Mouse (Mus musculus) hindbrain, embryonic 11.5 days (tissue): ENCODE measurements around the gene Vsig8. TPM values are rescaled to one million over a fixed set of nuclear protein-coding genes. Genes with fewer than 3 reads are reported as not detected.

Source experiments
- ATAC-seq: fragments of 200-750 bp; cut with Nextera tagmentation; 2 replicates; pipeline ENCODE4 v1.8.0; 2017; ENCODE audit warnings: mild to moderate bottlenecking, moderate TSS enrichment, moderate library complexity; ENCODE audit not compliant: low FRiP score
- DNase-seq: peaks from one replicate; pipeline ENCODE4 v3.0.0-alpha.2; 2015; ENCODE audit warnings: low spot score
- H3K27ac ChIP-seq: fragments of 300-500 bp; sonication (generic); 2 replicates; pipeline ENCODE4 v1.5.1; 2014; ENCODE audit warnings: mild to moderate bottlenecking, low read depth, low read length
- H3K27me3 ChIP-seq: fragments of 300-500 bp; sonication (generic); 2 replicates; pipeline ENCODE4 v1.6.1; 2014; ENCODE audit warnings: mild to moderate bottlenecking, low read length, moderate library complexity, mixed read lengths; ENCODE audit not compliant: control insufficient read depth, insufficient read depth
- H3K36me3 ChIP-seq: fragments of 300-500 bp; sonication (generic); 2 replicates; pipeline ENCODE4 v1.6.1; 2014; ENCODE audit warnings: mild to moderate bottlenecking, low read length, moderate library complexity, mixed read lengths; ENCODE audit not compliant: control insufficient read depth, insufficient read depth
- H3K4me1 ChIP-seq: fragments of 300-500 bp; sonication (generic); replicated peaks from 2 replicates; pipeline ENCODE4 v1.6.1; 2014; ENCODE audit warnings: low read length, mixed read lengths; ENCODE audit not compliant: control insufficient read depth, insufficient read depth
- H3K4me2 ChIP-seq: fragments of 300-500 bp; sonication (generic); replicated peaks from 2 replicates; pipeline ENCODE4 v1.6.1; 2014; ENCODE audit warnings: mild to moderate bottlenecking, low read depth, low read length
- H3K4me3 ChIP-seq: fragments of 300-500 bp; sonication (generic); 2 replicates; pipeline ENCODE4 v1.5.1; 2014; ENCODE audit warnings: low read depth, low read length
- H3K9ac ChIP-seq: fragments of 300-500 bp; sonication (generic); 2 replicates; pipeline ENCODE4 v1.6.1; 2014; ENCODE audit warnings: low read depth, low read length
- H3K9me3 ChIP-seq: fragments of 300-500 bp; sonication (generic); 2 replicates; pipeline ENCODE4 v1.6.1; 2016; ENCODE audit warnings: low read length; ENCODE audit not compliant: control insufficient read depth
- WGBS: fragments of 180-500 bp; shearing (Covaris S2); extraction: QIAGEN DNeasy Blood & Tissue Kit; methylation state at CpG from one replicate; pipeline ENCODE4 v1.1.7; 2014; 5-methylcytosine and 5-hydroxymethylcytosine counted together
- polyA plus RNA-seq: library from polyadenylated mRNA; unstranded; fragments of >200 nt; fragmentation: Nextera tagmentation; extraction: Ambion mirVana; gene quantifications from 2 replicates; pipeline ENCODE4 v1.2.1, GENCODE M21; 2014

Vsig8 gene
- polyA plus RNA-seq, 1 experiment from 2014 or later, result not detected

DNA sequence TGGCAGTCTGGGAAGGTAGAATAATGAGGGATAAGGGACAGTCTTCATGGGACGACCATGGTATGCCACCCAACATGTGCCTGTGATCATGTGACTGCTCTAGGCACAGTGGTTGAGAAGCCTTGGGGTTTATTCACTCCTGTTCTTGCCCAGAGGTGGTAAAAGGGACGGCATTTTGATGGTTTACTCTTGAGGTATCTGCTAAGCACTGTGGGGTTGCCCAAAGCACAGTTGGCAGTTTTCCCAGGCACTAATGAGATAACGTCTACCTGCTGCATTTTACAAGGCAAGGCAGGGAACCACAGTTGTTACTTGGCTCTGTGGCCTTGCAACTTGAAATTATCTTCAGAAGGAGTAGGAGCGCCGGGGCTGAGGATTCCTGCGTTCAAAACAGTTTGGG is 15.9 kb upstream of the Vsig8 start:
- Histone ChIP-seq H3K4me1 (no peaks in the 10 kb centered on the region), H3K4me3 (no peak overlapping the region), H3K27ac (no peak overlapping the region), H3K4me2 (no peak overlapping the region), H3K9ac (no peak overlapping the region), H3K27me3 (no peaks in the 10 kb centered on the region), H3K9me3 (no peaks in the 10 kb centered on the region), H3K36me3 (no peaks in the 10 kb centered on the region)
- ATAC-seq, result no peak
- 72% methylated on average over 6 of the region's 6 CpGs for WGBS
- no peak for DNase-seq

DNA sequence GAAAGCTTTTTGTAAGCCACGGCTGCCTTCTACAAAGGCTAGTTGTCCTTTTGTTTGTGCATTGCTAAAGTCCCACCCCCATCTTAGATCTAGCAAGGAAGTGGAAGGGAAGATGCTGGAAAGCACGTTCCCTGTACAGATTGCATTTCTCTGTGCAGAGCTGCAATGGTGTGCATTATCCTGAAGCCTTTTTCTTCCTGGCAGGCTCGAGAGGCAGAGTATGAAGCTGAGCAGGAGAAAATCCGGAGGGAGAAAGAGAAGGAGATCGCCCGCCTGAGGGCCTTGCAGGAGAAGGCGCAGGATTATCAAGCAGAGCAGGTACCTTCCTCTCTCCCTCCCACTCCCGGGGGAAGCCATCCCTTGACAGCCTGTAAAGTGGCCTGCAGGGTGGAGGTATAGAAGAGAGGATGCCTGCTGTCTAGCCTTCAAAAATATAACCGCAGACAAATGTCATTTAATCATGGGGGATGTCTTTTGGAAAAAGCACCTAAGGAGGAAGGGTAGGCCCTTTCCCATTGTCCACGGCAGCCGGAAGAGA is 15.4 kb upstream of the Vsig8 start:
- H3K36me3 ChIP-seq, result no peaks in the 10 kb centered on the region
- H3K4me2 ChIP-seq, result no peak overlapping the region
- H3K27ac ChIP-seq, result no peak overlapping the region
- H3K4me3 ChIP-seq, result no peak overlapping the region
- no peaks in the 10 kb centered on the region for H3K27me3 ChIP-seq
- whole genome bisulfite sequencing, result 57% methylated on average over 11 of the region's 11 CpGs
- H3K9ac ChIP-seq, result no peak overlapping the region
- no peaks in the 10 kb centered on the region for H3K9me3 ChIP-seq
- no peaks in the 10 kb centered on the region for H3K4me1 ChIP-seq
- no peak for DNase-seq
- no peak for ATAC-seq

DNA sequence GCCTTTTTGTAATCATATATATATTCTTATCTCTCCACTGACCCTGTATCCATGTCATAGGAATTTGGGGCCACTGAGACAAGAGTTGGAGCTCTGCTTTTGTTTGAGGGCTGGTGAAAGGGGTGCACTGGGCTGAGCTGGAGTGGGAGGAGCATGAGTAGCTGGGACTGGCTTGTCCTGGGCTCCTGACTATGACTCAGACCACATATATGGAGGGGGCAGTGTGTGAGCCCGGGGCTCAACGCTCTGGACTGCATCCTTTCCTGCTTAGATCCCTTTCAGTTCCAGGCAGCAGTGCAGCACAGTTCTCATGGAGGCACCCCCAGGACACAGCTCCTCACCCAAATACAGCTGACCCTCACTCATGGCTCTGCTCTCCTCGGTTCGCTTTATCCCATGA is 9.7 kb upstream of the Vsig8 start:
- H3K4me3 ChIP-seq, result no peak overlapping the region
- DNase-seq, result no peak
- H3K4me1 ChIP-seq, result no peaks in the 10 kb centered on the region; the same call in 1 of the 2 replicates
- H3K36me3 ChIP-seq, result no peaks in the 10 kb centered on the region
- H3K27me3 ChIP-seq, result no peaks in the 10 kb centered on the region
- H3K27ac ChIP-seq, result no peak overlapping the region
- WGBS, result 88% methylated on average over 4 of the region's 4 CpGs
- H3K4me2 ChIP-seq, result no peak overlapping the region
- no peaks in the 10 kb centered on the region for H3K9me3 ChIP-seq
- ATAC-seq, result no peak
- no peak overlapping the region for H3K9ac ChIP-seq

DNA sequence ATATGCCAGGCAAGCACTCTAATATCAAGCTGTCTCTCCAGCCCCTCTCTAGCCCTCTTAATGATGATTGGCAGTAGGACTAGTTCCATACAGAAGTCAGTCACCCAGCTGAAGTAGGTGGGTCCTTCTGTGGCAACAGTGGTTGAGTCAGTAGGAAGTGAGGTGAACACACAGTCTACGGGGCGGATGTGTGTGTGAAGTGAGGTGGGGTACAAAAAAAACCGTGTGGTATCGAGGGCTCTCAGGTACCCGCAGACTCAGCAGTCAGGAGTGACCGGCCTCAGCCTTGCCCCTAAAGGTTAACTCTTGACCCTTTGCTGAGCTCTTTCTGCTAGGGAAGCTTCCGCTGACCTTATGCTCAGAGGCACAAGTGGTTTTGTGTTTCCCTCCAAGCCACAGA is 7.2 kb upstream of the Vsig8 start:
- no peaks in the 10 kb centered on the region; the same call in 1 of the 2 replicates for H3K4me1 ChIP-seq
- H3K4me3 ChIP-seq, result no peak overlapping the region
- H3K4me2 ChIP-seq, result no peak overlapping the region
- H3K27me3 ChIP-seq, result 0 out of 2 replicates have a peak, but pooled peaks cover 2% of the 10 kb centered on the region
- DNase-seq, result no peak
- H3K36me3 ChIP-seq, result no peaks in the 10 kb centered on the region
- 43% methylated on average over 7 of the region's 7 CpGs for WGBS
- H3K27ac ChIP-seq, result no peak overlapping the region
- no peak overlapping the region for H3K9ac ChIP-seq
- no peak for ATAC-seq
- no peaks in the 10 kb centered on the region for H3K9me3 ChIP-seq

DNA sequence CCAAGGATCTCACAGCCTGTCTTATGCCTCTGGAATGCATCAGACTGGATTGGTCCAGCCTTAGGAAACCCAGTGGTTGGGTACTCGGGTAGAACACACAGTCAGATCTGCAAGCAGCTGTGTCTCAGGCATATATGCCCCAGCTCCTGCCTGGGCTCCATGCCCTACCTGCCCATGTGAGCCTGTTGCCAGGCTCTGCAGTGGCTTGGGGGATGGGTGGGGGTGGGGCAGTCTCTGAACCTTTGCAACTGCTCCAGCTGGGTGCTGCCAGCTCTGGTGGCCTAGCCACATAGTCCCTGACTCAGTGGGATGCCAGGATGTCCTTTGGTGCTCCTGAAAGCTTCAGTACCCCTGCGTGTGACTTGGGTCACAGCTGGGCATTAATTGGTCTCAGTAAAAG is 6.4 kb upstream of the Vsig8 start:
- no peaks in the 10 kb centered on the region for H3K36me3 ChIP-seq
- ATAC-seq (no peak), DNase-seq (no peak)
- H3K4me3 ChIP-seq, result no peak overlapping the region
- WGBS, result 9% methylated on average over 2 of the region's 2 CpGs
- no peaks in the 10 kb centered on the region for H3K9me3 ChIP-seq
- H3K27ac ChIP-seq, result no peak overlapping the region
- no peaks in the 10 kb centered on the region; the same call in 1 of the 2 replicates for H3K4me1 ChIP-seq
- no peak overlapping the region for H3K4me2 ChIP-seq
- H3K27me3 ChIP-seq, result 0 out of 2 replicates have a peak, but pooled peaks cover 2% of the 10 kb centered on the region
- H3K9ac ChIP-seq, result no peak overlapping the region

DNA sequence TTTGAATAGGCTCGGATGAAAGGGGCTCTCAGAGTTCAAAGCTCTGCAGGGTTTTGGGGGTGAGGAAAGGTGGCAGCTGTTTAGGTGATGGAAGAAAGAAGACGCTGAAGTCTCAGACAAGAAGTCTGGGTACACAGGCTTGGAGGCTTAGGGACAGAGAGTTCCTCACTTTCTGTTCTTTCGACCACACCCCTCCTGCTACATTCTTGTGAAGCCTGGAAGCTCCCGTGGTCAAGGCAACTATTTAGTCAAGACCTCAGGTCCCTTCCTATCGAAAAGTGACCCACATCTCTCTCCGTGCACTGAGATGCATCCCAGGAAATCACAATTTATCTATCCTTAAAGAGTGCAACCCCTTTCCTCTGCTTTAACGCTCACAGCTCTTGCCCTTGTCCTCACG is 6.0 kb upstream of the Vsig8 start:
- ATAC-seq (no peak), DNase-seq (no peak)
- 0 out of 2 replicates have a peak overlapping the region, but pooled peaks have one; percentile 51 for H3K9ac ChIP-seq
- H3K36me3 ChIP-seq, result no peaks in the 10 kb centered on the region
- H3K4me3 ChIP-seq, result peak overlapping the region; percentile 34
- 6% methylated on average over 8 of the region's 8 CpGs for WGBS
- H3K4me1 ChIP-seq, result no peaks in the 10 kb centered on the region; the same call in 1 of the 2 replicates
- 0 out of 2 replicates have a peak, but pooled peaks cover 2% of the 10 kb centered on the region for H3K27me3 ChIP-seq
- no peak overlapping the region for H3K27ac ChIP-seq
- H3K4me2 ChIP-seq, result peak overlapping the region; percentile 61
- no peaks in the 10 kb centered on the region for H3K9me3 ChIP-seq

DNA sequence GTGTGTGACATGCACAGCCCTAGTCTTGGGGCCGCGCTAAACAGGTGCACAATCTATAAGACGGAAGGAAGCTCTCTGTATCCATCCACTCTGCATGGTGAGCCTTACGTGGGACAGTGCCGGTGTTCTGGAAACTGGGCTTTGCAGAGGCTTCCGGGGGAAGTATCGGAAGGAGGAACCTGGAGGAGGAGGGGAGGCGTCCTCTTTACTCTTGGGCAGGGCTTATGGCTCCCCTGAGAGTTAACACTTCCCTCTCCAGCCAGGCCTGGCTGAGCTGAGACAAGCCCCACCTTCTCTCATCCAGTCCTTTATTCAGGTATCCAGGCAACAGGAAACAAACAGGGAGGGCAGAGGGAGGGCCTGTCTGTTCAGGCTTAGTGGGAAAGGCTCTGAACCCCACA is 5.2 kb upstream of the Vsig8 start:
- under 1% methylated on average over 8 of the region's 8 CpGs for WGBS
- H3K27ac ChIP-seq, result no peak overlapping the region
- H3K9me3 ChIP-seq, result no peaks in the 10 kb centered on the region
- H3K36me3 ChIP-seq, result no peaks in the 10 kb centered on the region
- peak; percentile 90 for ATAC-seq
- 0 out of 2 replicates have a peak, but pooled peaks cover 2% of the 10 kb centered on the region for H3K27me3 ChIP-seq
- DNase-seq, result peak; percentile 66
- peak overlapping the region; percentile 34 for H3K4me3 ChIP-seq
- no peaks in the 10 kb centered on the region; the same call in 1 of the 2 replicates for H3K4me1 ChIP-seq
- peak overlapping the region; percentile 61 for H3K4me2 ChIP-seq
- peak overlapping the region; percentile 51 for H3K9ac ChIP-seq

DNA sequence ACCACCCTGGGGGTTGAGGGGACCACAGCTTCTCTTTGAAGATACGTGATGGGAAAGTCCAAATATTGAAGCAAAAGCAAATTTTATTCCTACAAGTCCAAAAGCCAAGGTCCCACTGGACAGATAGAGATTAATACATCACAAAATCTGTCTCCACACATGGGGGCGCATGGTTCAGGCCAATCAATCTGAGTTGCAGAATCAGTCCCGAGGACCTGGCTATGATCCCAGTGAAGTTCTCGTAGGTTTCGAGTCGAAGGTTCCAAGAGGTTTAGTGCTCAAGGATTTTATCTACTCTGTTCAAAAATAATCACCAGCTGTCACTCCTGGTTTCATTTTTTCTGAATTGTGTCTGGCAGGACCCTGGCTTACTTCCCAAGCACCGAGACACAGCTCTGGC is 4.7 kb upstream of the Vsig8 start:
- Histone ChIP-seq H3K27me3 (0 out of 2 replicates have a peak, but pooled peaks cover 2% of the 10 kb centered on the region), H3K4me3 (no peak overlapping the region), H3K36me3 (no peaks in the 10 kb centered on the region), H3K4me2 (peak overlapping the region; percentile 61), H3K4me1 (no peaks in the 10 kb centered on the region; the same call in 1 of the 2 replicates), H3K9me3 (no peaks in the 10 kb centered on the region), H3K9ac (no peak overlapping the region), H3K27ac (no peak overlapping the region)
- WGBS, result 55% methylated on average over 7 of the region's 7 CpGs
- DNase-seq, result no peak
- ATAC-seq, result 0 out of 2 replicates have a peak, but pooled peaks have one; percentile 17

DNA sequence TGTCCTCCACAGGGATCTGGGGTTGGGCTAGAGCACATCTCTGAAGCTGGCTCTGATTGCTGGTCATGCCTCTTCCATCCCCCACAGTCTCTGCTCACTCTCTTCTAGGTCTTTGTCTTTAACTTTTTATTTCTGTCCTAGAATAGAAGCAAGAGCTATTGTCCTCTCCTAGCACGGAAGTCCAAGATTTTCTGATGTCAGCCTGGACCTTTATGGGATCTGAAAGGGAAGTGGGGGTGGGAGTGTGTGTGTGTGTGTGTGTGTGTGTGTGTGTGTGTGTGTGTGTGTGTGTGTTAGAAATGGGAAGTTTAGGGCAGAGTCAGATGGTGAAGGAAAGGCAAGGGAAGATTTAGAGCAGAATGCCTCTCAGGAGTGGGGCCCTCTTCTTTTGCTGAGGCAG is 3.1 kb upstream of the Vsig8 start:
- no peaks in the 10 kb centered on the region; the same call in 1 of the 2 replicates for H3K4me1 ChIP-seq
- no peak overlapping the region for H3K4me3 ChIP-seq
- H3K36me3 ChIP-seq, result no peaks in the 10 kb centered on the region
- WGBS, result 46% methylated on average over 1 of the region's 1 CpGs
- DNase-seq, result no peak
- no peak for ATAC-seq
- H3K27me3 ChIP-seq, result 0 out of 2 replicates have a peak, but pooled peaks cover 2% of the 10 kb centered on the region
- H3K9me3 ChIP-seq, result no peaks in the 10 kb centered on the region
- no peak overlapping the region for H3K9ac ChIP-seq
- H3K4me2 ChIP-seq, result no peak overlapping the region
- H3K27ac ChIP-seq, result no peak overlapping the region
